Mouse (Mus musculus): ENCODE measurements around the gene Zfy1.
"Not testable (repeated sequence)": the region's sequence is repeated elsewhere in the genome, so short reads cannot be mapped to it uniquely, and the experiment has no call there.

The Zfy1 gene

GRCm38 (mm10) chrY:797309-797708 lies at the start of gene Zfy1:
Gene Zfy1, minus strand, starts transcription at chrY:797409.
- DNase-seq, result not testable (repeated sequence)

- no peak for DNase-seq
These were observed 21.2 kb upstream of the Zfy1 start, which contains the start of gene Uba1y for GRCm38 (mm10) chrY:818396-818795. Gene Uba1y, plus strand, starts transcription at chrY:818649.

GRCm38 (mm10) chrY:808991-809661 lies 11.9 kb upstream of the Zfy1 start:
- no peak for DNase-seq

All from kidney, adult 11 months (tissue).